Mouse (Mus musculus) adrenal gland, postnatal 4 days (tissue): ENCODE measurements around the gene Acsl3. TPM values are rescaled to one million over a fixed set of nuclear protein-coding genes. Genes with fewer than 3 reads are reported as not detected.
A peak's percentile ranks its signal among the peaks of the same experiment; 100 is the strongest.

Experiments used
- DNase-seq, 2 experiments: peaks; one replicate each; pipeline ENCODE4 v3.0.0; 2021 to 2022; ENCODE audit warnings: low spot score in 2 of 2, mixed read lengths in 2 of 2
- total RNA-seq, 2 experiments: library from RNA; stranded (reverse); gene quantifications; 2 replicates each; pipeline ENCODE4 v1.2.3; 2021

The Acsl3 gene
- total RNA-seq, 2 experiments from 2014 or later, result 17.9 to 19.7 TPM

- DNase-seq, result no peak
Observed at GRCm38 (mm10) chr1:78684128-78684527, 26.5 kb downstream of the Acsl3 start.

- DNase-seq, result no peak
Observed at GRCm38 (mm10) chr1:78686872-78687271, 29.2 kb downstream of the Acsl3 start.

GRCm38 (mm10) chr1:78688149-78688548 is 30.5 kb downstream of the Acsl3 start:
- no peak for DNase-seq

GRCm38 (mm10) chr1:78694503-78695258 is 37.1 kb downstream of the Acsl3 start:
- DNase-seq, result no peak

- DNase-seq, result no peak
Observed at GRCm38 (mm10) chr1:78696305-78696704, 38.7 kb downstream of the Acsl3 start.

GRCm38 (mm10) chr1:78696903-78697302 is 39.3 kb downstream of the Acsl3 start:
- DNase-seq, result no peak

- DNase-seq, result no peak
Observed at GRCm38 (mm10) chr1:78698138-78698537, 40.5 kb downstream of the Acsl3 start.

- DNase-seq, result no peak
Observed at GRCm38 (mm10) chr1:78701740-78702139, 44.1 kb downstream of the Acsl3 start.

GRCm38 (mm10) chr1:78702282-78702963 is 44.8 kb downstream of the Acsl3 start:
- DNase-seq, result no peak

- DNase-seq, result no peak
Observed at GRCm38 (mm10) chr1:78702964-78703285, 45.3 kb downstream of the Acsl3 start.

- no peak for DNase-seq
Observed at GRCm38 (mm10) chr1:78706338-78706737, 48.7 kb downstream of the Acsl3 start.

- DNase-seq, result no peak
Observed at GRCm38 (mm10) chr1:78707280-78707679, 49.7 kb downstream of the Acsl3 start.

GRCm38 (mm10) chr1:78710026-78710425 is 52.4 kb downstream of the Acsl3 start:
- DNase-seq, result no peak

- no peak for DNase-seq
Observed at GRCm38 (mm10) chr1:78710613-78711329, 53.1 kb downstream of the Acsl3 start.

GRCm38 (mm10) chr1:78724458-78725190 is 67.0 kb downstream of the Acsl3 start:
- peak; percentile 50 to 56 for DNase-seq

- no peak for DNase-seq
Observed at GRCm38 (mm10) chr1:78725191-78725490, 67.5 kb downstream of the Acsl3 start.

GRCm38 (mm10) chr1:78725617-78726223 is 68.1 kb downstream of the Acsl3 start:
- no peak for DNase-seq

- no peak for DNase-seq
Observed at GRCm38 (mm10) chr1:78730114-78730720, 72.6 kb downstream of the Acsl3 start.

GRCm38 (mm10) chr1:78732290-78732689 is 74.7 kb downstream of the Acsl3 start:
- no peak for DNase-seq

- no peak for DNase-seq
Observed at GRCm38 (mm10) chr1:78734261-78735000, 76.8 kb downstream of the Acsl3 start.
